Mouse (Mus musculus) layer of hippocampus, adult 2 months (tissue): ENCODE data around the gene Map2k7. TPM values are rescaled to one million over a fixed set of nuclear protein-coding genes. Genes with fewer than 3 reads are reported as not detected.

Experiments used
- DNase-seq, 2 experiments: peaks; one replicate each; pipeline ENCODE4 v3.0.0; 2022; ENCODE audit warnings: low spot score in 2 of 2
- H3K27ac ChIP-seq: fragments of 200-600 bp; 2 replicates; pipeline ENCODE4 v1.8.1; 2022
- H3K4me3 ChIP-seq: fragments of 200-600 bp; 2 replicates; pipeline ENCODE4 v1.8.1; 2022; ENCODE audit warnings: mild to moderate bottlenecking
- CTCF ChIP-seq: fragments of 200-600 bp; conservative IDR thresholded peaks from 2 replicates; pipeline ENCODE4 v1.8.1; 2022; ENCODE audit warnings: antibody characterized with exemption, mild to moderate bottlenecking, moderate library complexity
- total RNA-seq, 2 experiments: library from RNA; stranded (reverse); gene quantifications; 2 replicates each; pipeline ENCODE4 v1.2.3; 2021

Gene Map2k7
- total RNA-seq, 2 experiments from 2014 or later: 98.4 to 106 TPM

DNA sequence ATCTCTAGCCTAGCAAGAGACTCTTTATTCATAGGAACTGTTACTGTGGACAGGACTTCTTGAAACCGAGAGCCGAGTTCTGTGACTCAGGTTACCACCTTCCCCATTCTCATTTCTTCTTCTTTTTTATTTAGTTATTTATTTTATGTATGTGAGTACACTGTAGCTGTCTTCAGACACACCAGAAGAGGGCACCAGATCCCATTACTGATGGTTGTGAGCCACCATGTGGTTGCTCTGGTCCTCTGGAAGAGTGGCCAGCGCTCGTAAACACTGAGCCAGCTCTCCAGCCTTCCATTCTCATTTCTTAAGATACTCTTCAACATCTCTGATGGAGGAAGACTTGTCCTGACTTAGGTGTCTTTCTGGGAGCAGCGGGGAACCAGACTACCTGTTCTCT lies 54.2 kb downstream of the Map2k7 start:
- Histone ChIP-seq H3K4me3 (no peak overlapping the region), H3K27ac (peak overlapping the region; percentile 43; the same call in 1 of the 2 replicates)
- no peak for DNase-seq
- TF ChIP-seq CTCF: peak; percentile 74

Other genes starting within 250 kb of the Map2k7 start
- under 1 TPM in 1 of 2 experiments, not detected in 1; 0.69 TPM for gene Cd209f, start 132.9 kb upstream of the Map2k7 start, total RNA-seq
- gene Cd209g, start 104.6 kb upstream of the Map2k7 start, total RNA-seq: not detected
- gene Evi5l, start 72.2 kb upstream of the Map2k7 start, total RNA-seq: 100 to 1,000 TPM; 100 to 107 TPM
- gene Prr36, start 21.3 kb upstream of the Map2k7 start, total RNA-seq: 10 to 100 TPM; 46.0 to 47.4 TPM
- gene Lrrc8e, start 11.9 kb upstream of the Map2k7 start, total RNA-seq: not detected
- 1 to 10 TPM; 1.1 to 2.4 TPM for gene Gm49320, start 125 bp downstream of the Map2k7 start, total RNA-seq
- gene Tgfbr3l, start 9.5 kb downstream of the Map2k7 start, total RNA-seq: 10 to 100 TPM; 18.0 to 20.3 TPM
- gene Snapc2, start 14.3 kb downstream of the Map2k7 start, total RNA-seq: 10 to 100 TPM; 27.7 to 27.8 TPM
- 100 to 1,000 TPM; 515 to 555 TPM for gene Ctxn1, start 20.5 kb downstream of the Map2k7 start, total RNA-seq
- gene Timm44, start 37.2 kb downstream of the Map2k7 start, total RNA-seq: 10 to 100 TPM; 73.9 to 78.8 TPM
- gene Ccl25, start 86.5 kb downstream of the Map2k7 start, total RNA-seq: 10 to 100 TPM; 24.6 to 27.5 TPM
- gene Elavl1, start 86.7 kb downstream of the Map2k7 start, total RNA-seq: 10 to 100 TPM; 78.6 to 81.1 TPM